Mouse (Mus musculus) cerebellum, adult 11 months (tissue): Measurements from ENCODE around the gene Gm20388.

Source experiments
- DNase-seq: peaks from one replicate; pipeline ENCODE4 v3.0.0; 2022

Gm20388 gene

GRCm38 (mm10) chr8:121218486-121218885, 1307.8 kb downstream of the Gm20388 start:
- DNase-seq: no peak

- DNase-seq: no peak
Measured at GRCm38 (mm10) chr8:121220103-121220899, 1309.7 kb downstream of the Gm20388 start.

GRCm38 (mm10) chr8:121224709-121225108, 1314.1 kb downstream of the Gm20388 start:
- no peak for DNase-seq

- DNase-seq: no peak
Measured at GRCm38 (mm10) chr8:121227756-121228155, 1317.1 kb downstream of the Gm20388 start.

GRCm38 (mm10) chr8:121228892-121229291, 1318.3 kb downstream of the Gm20388 start:
- DNase-seq: no peak

GRCm38 (mm10) chr8:121229550-121229949, 1318.9 kb downstream of the Gm20388 start:
- no peak for DNase-seq

- DNase-seq: no peak
Measured at GRCm38 (mm10) chr8:121233196-121233595, 1322.6 kb downstream of the Gm20388 start.

- no peak for DNase-seq
Measured at GRCm38 (mm10) chr8:121234915-121235314, 1324.3 kb downstream of the Gm20388 start.

- no peak for DNase-seq
Measured at GRCm38 (mm10) chr8:121239640-121240039, 1329.0 kb downstream of the Gm20388 start.

GRCm38 (mm10) chr8:121241761-121242552, 1331.3 kb downstream of the Gm20388 start:
- no peak for DNase-seq

- DNase-seq: no peak
Measured at GRCm38 (mm10) chr8:121242671-121243070, 1332.0 kb downstream of the Gm20388 start.

GRCm38 (mm10) chr8:121248823-121249222, 1338.2 kb downstream of the Gm20388 start:
- DNase-seq: no peak

GRCm38 (mm10) chr8:121249433-121249832, 1338.8 kb downstream of the Gm20388 start:
- no peak for DNase-seq

GRCm38 (mm10) chr8:121251089-121251488, 1340.4 kb downstream of the Gm20388 start:
- no peak for DNase-seq

GRCm38 (mm10) chr8:121255727-121256265, 1345.2 kb downstream of the Gm20388 start:
- DNase-seq: no peak

GRCm38 (mm10) chr8:121258126-121258792, 1347.6 kb downstream of the Gm20388 start:
- DNase-seq: no peak

GRCm38 (mm10) chr8:121262728-121263389, 1352.2 kb downstream of the Gm20388 start:
- DNase-seq: no peak

GRCm38 (mm10) chr8:121263390-121263775, 1352.7 kb downstream of the Gm20388 start:
- DNase-seq: no peak

GRCm38 (mm10) chr8:121264260-121264659, 1353.6 kb downstream of the Gm20388 start:
- no peak for DNase-seq

GRCm38 (mm10) chr8:121271542-121271941, 1360.9 kb downstream of the Gm20388 start:
- DNase-seq: no peak

- peak; percentile 33 for DNase-seq
Measured at GRCm38 (mm10) chr8:121273195-121273594, 1362.6 kb downstream of the Gm20388 start.

GRCm38 (mm10) chr8:121273620-121274019, 1363.0 kb downstream of the Gm20388 start:
- DNase-seq: peak; percentile 69

GRCm38 (mm10) chr8:121280414-121280813, 1369.8 kb downstream of the Gm20388 start:
- DNase-seq: no peak
